Mouse (Mus musculus) spleen, postnatal 36 days (tissue): ENCODE measurements around the gene Cldn34b2.
"Not testable (repeated sequence)": the region's sequence is repeated elsewhere in the genome, so short reads cannot be mapped to it uniquely, and the experiment has no call there.

Experiments used
- DNase-seq, 2 experiments: peaks; one replicate each; pipeline ENCODE4 v3.0.0; 2022; ENCODE audit warnings: low spot score in 2 of 2, mixed read lengths in 1 of 2

The Cldn34b2 gene

GRCm38 (mm10) chrX:155128312-155128711 is at the start of gene Cldn34b2:
Gene Cldn34b2, minus strand, starts transcription at chrX:155128412.
- DNase-seq: not testable (repeated sequence)

GRCm38 (mm10) chrX:155177640-155178039 is 49.4 kb upstream of the Cldn34b2 start:
- DNase-seq: no peak

GRCm38 (mm10) chrX:155177230-155177629 is 49.0 kb upstream of the Cldn34b2 start:
- peak in 1 of 2 experiments; percentile 11 for DNase-seq

- no peak for DNase-seq
These were observed 47.4 kb upstream of the Cldn34b2 start for GRCm38 (mm10) chrX:155175568-155175967.

- DNase-seq: peak; percentile 5 to 22
These were observed 44.1 kb upstream of the Cldn34b2 start for GRCm38 (mm10) chrX:155172310-155172709.

- DNase-seq: no peak
These were observed 43.5 kb upstream of the Cldn34b2 start for GRCm38 (mm10) chrX:155171754-155172153.

- no peak for DNase-seq
These were observed 41.7 kb upstream of the Cldn34b2 start for GRCm38 (mm10) chrX:155169886-155170285.

GRCm38 (mm10) chrX:155167667-155168066 is 39.5 kb upstream of the Cldn34b2 start:
- no peak for DNase-seq

- DNase-seq: no peak
These were observed 38.1 kb upstream of the Cldn34b2 start for GRCm38 (mm10) chrX:155166313-155166712.

GRCm38 (mm10) chrX:155163553-155163952 is 35.3 kb upstream of the Cldn34b2 start:
- DNase-seq: no peak

GRCm38 (mm10) chrX:155151868-155152267 is 23.7 kb upstream of the Cldn34b2 start:
- DNase-seq: no peak

- peak; percentile 27 to 47 for DNase-seq
These were observed 16.5 kb upstream of the Cldn34b2 start for GRCm38 (mm10) chrX:155144718-155145117.

GRCm38 (mm10) chrX:155098024-155098423 is 30.2 kb downstream of the Cldn34b2 start:
- DNase-seq: no peak

GRCm38 (mm10) chrX:155093566-155093965 is 34.6 kb downstream of the Cldn34b2 start, which contains the start of gene Magea2:
Gene Magea2, minus strand, starts transcription at chrX:155093666.
- not testable (repeated sequence) for DNase-seq

GRCm38 (mm10) chrX:155089693-155090092 is 38.5 kb downstream of the Cldn34b2 start, which contains the start of gene Magea1:
Gene Magea1, minus strand, starts transcription at chrX:155089793.
- not testable (repeated sequence) for DNase-seq
